Comparison of ENCODE assay signal across 17 mouse cellular contexts in the genomic region with DNA sequence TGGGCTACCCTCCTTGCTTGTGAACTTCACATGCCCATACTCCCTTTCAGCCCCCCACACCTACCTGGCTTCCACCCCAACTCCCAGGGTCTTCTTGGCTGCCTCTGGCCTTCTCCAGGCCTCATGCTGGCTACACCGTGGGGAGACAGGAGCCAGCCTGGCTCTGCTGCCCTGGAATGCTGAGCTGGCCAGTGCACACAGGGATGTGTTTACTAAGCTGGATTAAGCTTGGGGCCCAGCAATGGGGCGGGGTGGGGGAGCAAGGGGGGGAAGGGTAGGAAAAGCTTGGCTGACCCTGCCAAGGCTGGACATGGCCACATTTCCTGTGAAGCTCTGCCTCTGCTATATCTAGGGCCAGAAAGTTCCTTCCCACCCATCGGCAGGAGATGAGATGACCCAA.
"Had no signal": no experiment of that assay in that cellular context is flagged by ENCODE, and none has a peak within 500 bp of the region (broad histone marks: within the 10 kb centered on the region; RNA-seq: fewer than 3 reads in every experiment).

No protein-coding gene starts in this region.

- H3K4me2 ChIP-seq: limb, embryonic 12.5 days; liver, embryonic 13.5 days; lung, embryonic 15.5 days; neural tube, embryonic 15.5 days had no signal

- ATAC-seq: intestine, postnatal 0 days; liver, postnatal 0 days had no signal

- H3K9ac ChIP-seq: limb, embryonic 12.5 days; liver, embryonic 13.5 days; liver, postnatal 0 days; lung, embryonic 15.5 days; neural tube, embryonic 15.5 days had no signal

- H3K4me1 ChIP-seq: limb, embryonic 12.5 days; liver, embryonic 13.5 days; lung, embryonic 15.5 days had no signal

- H3K27ac ChIP-seq: layer of hippocampus, adult 2 months; limb, embryonic 12.5 days; liver, embryonic 13.5 days; lung, embryonic 15.5 days; neural tube, embryonic 15.5 days had no signal

- H3K9me3 ChIP-seq: limb, embryonic 12.5 days; liver, embryonic 13.5 days; lung, embryonic 15.5 days; neural tube, embryonic 15.5 days had no signal

- H3K27me3 ChIP-seq: limb, embryonic 12.5 days; liver, embryonic 13.5 days; lung, embryonic 15.5 days; neural tube, embryonic 15.5 days had no signal

- DNase-seq: kidney, adult 9 months; kidney, postnatal 10 days; kidney, postnatal 4 days; liver; liver, embryonic 13.5 days; liver, postnatal 0 days; lung, postnatal 36 days; right cerebral cortex, adult 18-20 months; right cerebral cortex, postnatal 25 days; thymus, adult 18-20 months; thymus, postnatal 14 days had no signal

- H3K36me3 ChIP-seq: limb, embryonic 12.5 days; liver, embryonic 13.5 days; lung, embryonic 15.5 days; neural tube, embryonic 15.5 days had no signal

- H3K4me3 ChIP-seq: layer of hippocampus, adult 2 months; limb, embryonic 12.5 days; liver, embryonic 13.5 days; lung, embryonic 15.5 days; myocyte; neural tube, embryonic 15.5 days had no signal
